Mouse (Mus musculus) embryonic facial prominence, embryonic 10.5 days (tissue): ENCODE data around the gene Arhgef3. TPM values are rescaled to one million over a fixed set of nuclear protein-coding genes. Genes with fewer than 3 reads are reported as not detected.
A peak's percentile ranks its signal among the peaks of the same experiment; 100 is the strongest.

Source experiments
- DNase-seq: peaks from one replicate; pipeline ENCODE4 v3.0.0-alpha.2; 2017; ENCODE audit warnings: low spot score
- H3K27ac ChIP-seq: fragments of 300-500 bp; sonication (generic); replicated peaks from 2 replicates; pipeline ENCODE4 v1.5.1; 2016; ENCODE audit warnings: mild to moderate bottlenecking
- H3K27me3 ChIP-seq: fragments of 300-500 bp; sonication (generic); replicated peaks from 2 replicates; pipeline ENCODE4 v1.6.1; 2016; ENCODE audit warnings: low read depth, mild to moderate bottlenecking; ENCODE audit not compliant: poor library complexity, severe bottlenecking
- H3K36me3 ChIP-seq: fragments of 300-500 bp; sonication (generic); replicated peaks from 2 replicates; pipeline ENCODE4 v1.6.1; 2016; ENCODE audit warnings: mild to moderate bottlenecking, moderate library complexity
- H3K4me1 ChIP-seq: fragments of 300-500 bp; sonication (generic); 2 replicates; pipeline ENCODE4 v1.6.1; 2016
- H3K4me3 ChIP-seq: fragments of 300-500 bp; sonication (generic); 2 replicates; pipeline ENCODE4 v1.5.1; 2016; ENCODE audit warnings: mild to moderate bottlenecking, moderate library complexity
- H3K9me3 ChIP-seq: fragments of 300-500 bp; sonication (generic); 2 replicates; pipeline ENCODE4 v1.6.1; 2016; ENCODE audit warnings: mild to moderate bottlenecking
- WGBS: fragments of 180-500 bp; shearing (Covaris S2); methylation state at CpG from one replicate; pipeline ENCODE4 v1.1.7; 2016; 5-methylcytosine and 5-hydroxymethylcytosine counted together
- polyA plus RNA-seq: library from polyadenylated mRNA; unstranded; fragments of >200 nt; fragmentation: Nextera tagmentation; extraction: Ambion mirVana; gene quantifications from 2 replicates; pipeline ENCODE4 v1.2.1, GENCODE M21; 2016

The Arhgef3 gene
- polyA plus RNA-seq, 1 experiment from 2014 or later, result 3.8 TPM

DNA sequence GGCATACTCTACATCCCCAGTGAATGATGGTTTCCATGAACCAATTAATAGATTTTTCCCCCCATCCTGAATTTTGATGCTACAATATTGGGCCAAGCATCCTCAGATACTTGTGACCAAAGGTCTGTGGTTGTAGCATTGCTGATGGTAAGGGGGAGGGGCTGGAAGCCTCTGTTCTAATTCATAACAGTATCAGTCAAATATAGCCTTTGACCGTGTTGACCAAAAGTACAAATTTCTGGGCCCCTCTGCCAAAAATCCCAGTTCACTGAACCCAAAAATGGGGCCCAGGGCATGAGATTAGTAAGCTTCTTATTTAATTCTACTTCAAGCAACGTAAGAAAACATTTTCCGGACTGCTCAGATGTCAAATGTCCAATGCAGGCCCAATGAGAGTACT lies 214.3 kb downstream of the Arhgef3 start:
- H3K4me1 ChIP-seq, result peaks cover 4% of the 10 kb centered on the region; the same call in 1 of the 2 replicates
- no peak overlapping the region for H3K4me3 ChIP-seq
- no peaks in the 10 kb centered on the region for H3K36me3 ChIP-seq
- H3K27me3 ChIP-seq, result peaks cover 14% of the 10 kb centered on the region
- DNase-seq, result no peak
- WGBS, result 90% methylated on average over 3 of the region's 3 CpGs
- no peaks in the 10 kb centered on the region for H3K9me3 ChIP-seq
- H3K27ac ChIP-seq, result no peak overlapping the region

DNA sequence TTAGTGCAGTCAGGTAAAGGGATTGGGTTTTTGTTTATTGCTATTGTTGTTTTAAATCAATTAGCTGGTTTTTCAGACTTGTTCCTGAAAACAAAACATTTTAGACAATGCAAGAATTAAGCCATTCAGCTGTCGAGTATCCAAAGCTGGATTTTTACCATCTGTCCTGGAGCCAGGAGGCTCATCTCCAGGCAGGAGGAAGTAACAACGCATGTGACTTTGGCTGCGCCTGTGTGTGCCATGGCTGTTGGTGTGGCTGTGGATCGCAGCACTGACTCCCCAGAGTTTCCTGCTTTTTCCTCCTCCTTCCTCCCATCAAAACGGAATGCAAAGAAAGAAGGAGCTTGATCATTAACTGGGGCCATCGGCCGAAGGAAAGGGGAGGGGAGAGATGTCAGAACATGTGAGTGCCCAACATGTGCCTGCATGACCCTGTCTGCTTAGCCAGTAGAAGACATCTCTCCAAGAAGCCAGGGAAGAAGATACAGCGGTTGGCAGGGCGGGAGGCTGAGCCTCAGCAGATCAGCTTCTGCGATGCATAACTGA lies 216.9 kb downstream of the Arhgef3 start:
- H3K27me3 ChIP-seq, result peaks cover 39% of the 10 kb centered on the region
- DNase-seq, result no peak
- 70% methylated on average over 10 of the region's 10 CpGs for WGBS
- H3K4me1 ChIP-seq, result peaks cover 18% of the 10 kb centered on the region
- H3K36me3 ChIP-seq, result no peaks in the 10 kb centered on the region
- H3K27ac ChIP-seq, result no peak overlapping the region
- H3K4me3 ChIP-seq, result no peak overlapping the region
- no peaks in the 10 kb centered on the region for H3K9me3 ChIP-seq

DNA sequence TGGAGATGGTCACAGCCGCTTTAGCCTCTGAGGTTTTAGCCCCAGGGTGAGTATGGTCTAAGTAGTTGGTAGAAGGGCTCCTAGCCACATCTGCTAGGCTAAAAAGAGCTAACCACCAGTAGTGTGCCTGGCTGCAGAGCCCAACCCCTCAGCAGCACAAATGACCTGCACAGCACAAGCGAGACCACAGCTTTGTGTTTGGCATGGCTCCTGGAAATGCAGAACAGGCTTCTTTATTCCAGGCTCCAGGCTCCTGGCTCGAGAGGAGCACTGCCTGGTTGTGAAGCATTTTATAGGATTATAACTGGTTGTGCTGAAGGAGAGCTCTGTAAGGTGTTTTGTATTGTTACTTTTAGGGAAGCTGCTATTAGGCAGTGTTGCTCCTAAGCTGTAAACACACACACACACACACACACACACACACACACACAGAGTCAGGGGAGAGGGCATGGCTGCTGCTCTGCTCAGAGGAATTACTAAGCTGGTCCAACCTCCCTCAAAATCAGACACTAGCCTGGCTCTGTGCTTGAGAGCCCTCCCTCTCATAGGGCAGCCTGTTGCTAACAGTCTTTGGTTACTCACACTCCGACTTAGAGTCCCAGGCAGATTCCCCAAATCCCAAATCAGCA lies 217.8 kb downstream of the Arhgef3 start:
- 51% methylated on average over 4 of the region's 4 CpGs for WGBS
- Histone ChIP-seq H3K4me3 (no peak overlapping the region), H3K27me3 (peaks cover 48% of the 10 kb centered on the region), H3K27ac (no peak overlapping the region), H3K4me1 (peaks cover 23% of the 10 kb centered on the region), H3K9me3 (no peaks in the 10 kb centered on the region), H3K36me3 (no peaks in the 10 kb centered on the region)
- DNase-seq, result no peak

DNA sequence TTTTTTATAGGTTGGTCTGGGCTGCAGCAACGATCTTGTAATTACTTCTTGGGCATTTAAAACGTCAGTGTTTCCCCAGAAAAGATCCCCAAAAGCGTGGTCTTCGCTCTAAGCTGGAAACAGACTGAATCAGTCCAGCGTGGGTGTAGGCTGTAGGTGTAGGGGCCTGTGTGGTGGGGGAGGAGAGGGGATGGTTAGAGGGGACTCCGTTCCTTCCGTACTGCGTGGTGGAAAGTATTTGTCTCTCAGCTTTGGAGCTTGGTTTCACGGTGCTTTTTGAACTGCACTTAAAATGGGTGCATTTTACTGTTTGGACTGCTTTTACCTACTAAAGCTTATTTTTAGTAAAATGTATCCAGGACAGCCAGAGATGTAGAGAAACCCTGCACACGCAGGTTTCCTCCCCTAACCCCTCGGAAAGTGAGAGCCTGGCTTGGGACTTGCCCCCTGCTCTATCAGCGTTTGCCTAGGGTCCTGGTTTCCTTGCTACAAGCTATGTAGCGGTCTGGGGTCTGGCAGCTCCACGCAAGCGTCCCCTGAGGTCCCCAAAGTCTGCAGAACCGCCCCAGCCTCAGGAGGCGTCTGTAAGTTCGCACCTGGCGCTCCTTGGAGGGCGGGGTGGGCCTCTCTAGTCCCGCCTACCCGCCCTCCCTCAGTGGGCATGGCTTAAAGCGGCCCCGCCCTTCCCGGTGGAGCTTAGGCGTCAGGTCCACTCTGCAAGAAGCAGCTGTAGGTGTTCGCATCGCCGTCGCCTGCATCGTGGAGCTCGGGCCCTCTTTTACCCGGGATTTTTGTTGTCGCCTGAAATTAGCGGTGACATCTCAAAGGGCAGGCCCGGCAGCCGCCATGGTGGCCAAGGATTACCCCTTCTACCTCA lies 220.9 kb downstream of the Arhgef3 start:
- Histone ChIP-seq H3K4me3 (peak overlapping the region; percentile 68), H3K27me3 (peaks cover 53% of the 10 kb centered on the region), H3K27ac (peak overlapping the region; percentile 19; the same call in 1 of the 2 replicates), H3K9me3 (no peaks in the 10 kb centered on the region), H3K4me1 (peaks cover 23% of the 10 kb centered on the region), H3K36me3 (no peaks in the 10 kb centered on the region)
- peak; percentile 86 for DNase-seq
- 3% methylated on average over 37 of the region's 37 CpGs for WGBS

DNA sequence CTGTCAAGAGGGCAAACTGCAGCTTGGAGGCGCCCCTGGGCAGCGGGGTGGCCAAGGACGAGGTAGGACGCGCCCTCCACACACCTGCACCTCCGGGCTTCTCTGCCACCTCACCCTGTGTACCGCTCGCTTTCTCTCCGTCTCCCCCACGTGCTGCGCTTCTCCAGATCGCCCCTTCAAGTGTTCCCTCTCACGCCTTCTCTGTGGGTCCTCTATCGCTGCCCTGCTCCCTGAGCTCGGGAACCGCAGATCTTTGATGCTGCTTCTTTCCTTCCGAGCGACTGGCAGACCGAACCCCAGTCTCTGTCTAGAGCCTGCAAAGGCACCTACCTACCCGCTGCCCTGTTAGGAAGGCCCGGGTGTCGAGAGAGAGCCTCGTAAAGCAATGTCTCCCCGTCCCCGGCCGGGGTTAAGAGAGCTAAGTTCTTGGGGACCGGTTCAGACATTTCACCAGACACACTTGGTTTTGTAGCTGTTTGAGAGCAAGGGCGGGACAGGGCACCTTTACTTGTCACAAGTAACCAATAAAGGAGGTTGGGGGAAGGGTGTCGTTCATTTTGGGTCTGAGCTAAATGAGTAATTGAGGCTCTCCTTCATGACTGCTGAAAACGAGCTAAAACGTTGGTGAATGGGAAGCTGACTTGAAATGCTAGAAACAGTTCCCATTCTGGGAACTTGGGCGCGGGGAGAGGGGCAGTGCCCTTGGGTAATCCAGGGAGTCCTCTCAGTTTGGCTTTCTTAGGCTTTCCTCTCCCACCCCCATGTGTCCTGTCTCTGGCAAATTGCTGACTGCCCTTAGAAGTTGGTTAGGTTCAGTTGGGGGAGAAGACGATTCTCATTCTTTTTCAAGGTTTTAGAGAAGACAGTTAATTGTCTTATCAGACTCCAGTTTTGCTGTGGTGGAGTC lies 221.8 kb downstream of the Arhgef3 start:
- Histone ChIP-seq H3K4me1 (peaks cover 23% of the 10 kb centered on the region), H3K27ac (peak overlapping the region; percentile 19; the same call in 1 of the 2 replicates), H3K36me3 (no peaks in the 10 kb centered on the region), H3K27me3 (peaks cover 53% of the 10 kb centered on the region), H3K9me3 (no peaks in the 10 kb centered on the region), H3K4me3 (peak overlapping the region; percentile 68)
- DNase-seq, result peak; percentile 43
- WGBS, result 4% methylated on average over 34 of the region's 34 CpGs

DNA sequence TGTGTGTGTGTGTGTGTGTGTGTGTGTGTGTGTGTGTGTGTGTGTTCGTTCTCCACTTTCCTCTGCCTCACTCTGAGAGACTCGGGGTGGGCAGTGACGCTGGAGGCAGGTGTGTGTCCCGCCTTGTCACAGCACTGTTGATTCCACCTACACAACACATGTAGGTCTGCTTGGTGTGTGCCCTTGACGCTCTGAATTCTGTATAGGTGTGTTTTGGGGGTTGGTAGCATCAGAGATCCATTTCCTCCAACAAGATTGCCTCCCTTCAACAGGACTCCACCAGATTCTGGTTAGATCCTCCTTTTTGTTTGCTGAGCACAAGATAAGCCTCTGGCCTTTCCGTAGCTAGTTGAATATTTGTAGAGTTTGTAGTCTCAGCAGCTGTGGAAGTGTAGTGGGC lies 222.5 kb downstream of the Arhgef3 start:
- Histone ChIP-seq H3K9me3 (no peaks in the 10 kb centered on the region), H3K36me3 (no peaks in the 10 kb centered on the region), H3K27me3 (peaks cover 50% of the 10 kb centered on the region), H3K27ac (no peak overlapping the region), H3K4me1 (peaks cover 19% of the 10 kb centered on the region), H3K4me3 (peak overlapping the region; percentile 68; the same call in 1 of the 2 replicates)
- no peak for DNase-seq
- 67% methylated on average over 6 of the region's 6 CpGs for WGBS

DNA sequence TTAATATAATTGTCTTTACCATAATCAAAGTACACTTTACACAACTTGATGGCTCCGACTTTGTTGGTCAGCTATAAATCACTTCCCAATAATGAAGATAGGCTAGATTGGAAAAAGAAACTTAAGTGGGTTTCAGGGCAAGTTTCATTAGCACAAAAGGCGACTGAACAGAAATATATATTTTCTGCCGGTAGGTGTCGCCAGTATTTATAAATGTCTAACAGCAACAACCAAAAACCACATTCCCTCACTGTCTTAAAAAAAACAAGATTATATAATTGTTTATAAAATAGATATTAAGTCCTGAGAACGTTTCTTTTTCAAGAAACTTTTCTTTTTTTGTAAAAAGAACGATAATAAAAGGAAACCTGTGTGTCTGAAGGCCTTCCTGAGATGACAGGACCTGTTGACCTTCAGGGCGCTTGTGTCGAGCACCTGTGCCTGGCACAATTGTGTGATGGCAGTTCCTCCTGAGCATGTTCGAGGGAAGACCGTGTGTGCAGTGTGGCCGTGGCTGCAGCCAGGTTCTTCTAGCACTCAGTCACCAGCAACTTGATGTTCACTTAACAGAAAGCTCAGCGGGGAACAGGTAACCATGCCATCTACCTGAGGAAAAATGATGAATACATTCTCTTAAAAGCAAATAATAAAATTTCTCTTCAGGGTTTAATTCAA lies 223.5 kb downstream of the Arhgef3 start:
- H3K4me1 ChIP-seq, result peaks cover 19% of the 10 kb centered on the region
- DNase-seq, result no peak
- no peaks in the 10 kb centered on the region for H3K9me3 ChIP-seq
- H3K27me3 ChIP-seq, result peaks cover 45% of the 10 kb centered on the region
- no peaks in the 10 kb centered on the region for H3K36me3 ChIP-seq
- H3K4me3 ChIP-seq, result no peak overlapping the region
- 36% methylated on average over 12 of the region's 12 CpGs for WGBS
- no peak overlapping the region for H3K27ac ChIP-seq

DNA sequence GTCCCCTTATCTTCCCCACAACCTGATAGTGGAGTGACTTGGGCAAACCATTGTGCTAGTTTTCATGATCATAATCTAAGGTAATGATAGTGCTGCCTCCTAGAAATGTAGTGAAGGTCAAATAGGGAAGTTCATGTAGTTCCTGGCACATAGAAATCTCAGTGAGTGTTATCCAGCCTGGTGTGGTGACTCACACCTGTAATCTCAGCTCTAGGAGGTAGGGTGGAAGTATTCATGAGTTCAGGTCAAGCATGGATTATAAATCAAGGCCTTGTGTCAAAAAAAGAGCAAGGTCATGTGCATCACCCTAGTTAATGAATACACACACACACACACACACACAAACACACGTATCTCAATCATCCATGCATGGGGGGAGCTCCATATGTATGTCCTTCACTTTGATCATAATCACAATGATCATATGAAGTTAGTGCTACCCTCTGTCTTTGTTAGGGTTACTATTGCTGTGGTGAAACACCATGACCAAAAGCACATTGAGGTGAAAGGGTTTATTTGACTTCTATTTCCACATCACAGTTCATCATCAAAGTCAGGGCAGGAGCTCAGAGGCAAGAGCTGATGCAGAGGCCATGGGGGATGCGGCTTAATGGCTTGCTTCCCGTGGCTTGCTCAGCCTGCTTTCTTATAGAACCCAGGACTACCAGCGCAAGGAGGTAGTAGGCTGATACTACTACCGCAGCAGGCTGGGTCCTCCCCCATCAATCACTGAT lies 226.2 kb downstream of the Arhgef3 start:
- 87% methylated on average over 5 of the region's 5 CpGs for WGBS
- Histone ChIP-seq H3K27me3 (peaks cover 21% of the 10 kb centered on the region), H3K36me3 (no peaks in the 10 kb centered on the region), H3K4me1 (peaks cover 24% of the 10 kb centered on the region), H3K27ac (no peak overlapping the region), H3K9me3 (0 out of 2 replicates have a peak, but pooled peaks cover 4% of the 10 kb centered on the region), H3K4me3 (no peak overlapping the region)
- DNase-seq, result no peak

DNA sequence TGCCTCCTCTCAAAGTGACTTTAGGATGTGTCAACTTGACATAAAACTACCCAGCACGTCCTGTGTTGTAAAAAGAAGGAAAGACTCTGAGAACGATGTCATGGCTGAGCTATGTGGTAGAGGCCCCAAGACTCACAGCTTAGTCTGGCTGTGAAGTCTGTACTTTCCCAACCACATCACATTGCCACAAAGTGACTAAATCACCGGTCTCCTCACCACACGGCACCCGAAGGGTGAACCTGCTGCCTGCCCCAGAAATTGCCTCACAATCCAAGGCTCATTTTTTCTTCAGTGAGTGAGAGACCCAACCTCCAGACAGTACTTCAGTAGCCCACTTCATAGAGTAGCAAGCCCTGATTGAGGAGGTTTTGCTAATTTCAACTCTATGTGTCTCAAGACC lies 226.8 kb downstream of the Arhgef3 start:
- no peak overlapping the region for H3K27ac ChIP-seq
- H3K4me1 ChIP-seq, result peaks cover 18% of the 10 kb centered on the region
- peaks cover 15% of the 10 kb centered on the region for H3K27me3 ChIP-seq
- H3K9me3 ChIP-seq, result 0 out of 2 replicates have a peak, but pooled peaks cover 4% of the 10 kb centered on the region
- WGBS, result 85% methylated on average over 5 of the region's 5 CpGs
- no peaks in the 10 kb centered on the region for H3K36me3 ChIP-seq
- no peak for DNase-seq
- H3K4me3 ChIP-seq, result no peak overlapping the region

DNA sequence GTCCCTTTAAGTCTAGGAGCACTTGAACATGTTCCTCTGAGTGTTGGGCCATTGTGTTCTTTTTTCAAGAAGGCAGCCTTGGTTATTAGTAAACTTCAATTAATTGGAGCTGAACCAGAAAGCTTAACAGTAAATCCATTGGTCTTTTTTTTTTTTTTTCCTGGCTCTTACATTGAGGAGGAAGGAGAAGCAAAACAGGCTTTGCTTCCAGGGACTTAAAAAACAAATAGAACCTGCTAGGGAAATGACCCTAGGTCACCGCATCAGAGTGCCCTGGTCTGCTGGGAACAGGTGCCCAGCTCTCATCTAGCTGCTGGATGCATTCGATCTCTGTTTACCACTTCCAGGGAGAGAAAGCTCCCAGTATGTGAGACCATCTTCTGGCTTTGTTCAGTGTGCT lies 227.8 kb downstream of the Arhgef3 start:
- Histone ChIP-seq H3K4me1 (peaks cover 12% of the 10 kb centered on the region; the same call in 1 of the 2 replicates), H3K4me3 (no peak overlapping the region), H3K27me3 (peaks cover 5% of the 10 kb centered on the region), H3K36me3 (no peaks in the 10 kb centered on the region), H3K9me3 (0 out of 2 replicates have a peak, but pooled peaks cover 4% of the 10 kb centered on the region), H3K27ac (no peak overlapping the region)
- 60% methylated on average over 2 of the region's 2 CpGs for WGBS
- DNase-seq, result no peak
